Comparison of ENCODE assay signal across 12 mouse cellular contexts in genomic region chr9:47218101-47218500, GRCm38 (mm10).
"Had no signal": no experiment of that assay in that cellular context is flagged by ENCODE, and none has a peak within 500 bp of the region (broad histone marks: within the 10 kb centered on the region; RNA-seq: fewer than 3 reads in every experiment).

No protein-coding gene starts in this region.

- DNase-seq: lung, embryonic 14.5 days; lung, postnatal 10 days; lung, postnatal 4 days; midbrain, embryonic 14.5 days; retina, postnatal 1 day; right cerebral cortex, adult 18-20 months; right cerebral cortex, postnatal 25 days; right cerebral cortex, postnatal 4 days; spleen, adult 18-20 months; thymus, adult 18-20 months; thymus, postnatal 14 days; thymus, postnatal 36 days had no signal
